9 mouse cellular contexts compared by ENCODE assay signal in genomic region chr17:35513886-35514285, GRCm38 (mm10). TPM values are rescaled to one million over a fixed set of nuclear protein-coding genes. Genes with fewer than 3 reads are reported as not detected.
DNase-seq lines count a peak whose midpoint lies in the region; ATAC-seq and TF ChIP-seq lines count a peak whose summit lies in the region.
"Had no signal": no experiment of that assay in that cellular context is flagged by ENCODE, and none has a peak within 500 bp of the region (broad histone marks: within the 10 kb centered on the region; RNA-seq: fewer than 3 reads in every experiment).

No protein-coding gene starts in this region.

- DNase-seq in hindbrain, embryonic 11.5 days (ENCODE audit: low spot score) = peak; percentile 88
- peak; percentile 67 for DNase-seq in thymus, postnatal 0 days (ENCODE audit: low spot score)

- no peaks in the 10 kb centered on the region for H3K27me3 ChIP-seq in hindbrain, embryonic 11.5 days (ENCODE audit: control insufficient read depth, insufficient read depth, low read length)
- H3K27me3 ChIP-seq in hindbrain, embryonic 16.5 days (replicated peaks; ENCODE audit: control insufficient read depth, insufficient read depth, low read length) = peaks cover 3% of the 10 kb centered on the region; the same call in 1 of the 2 replicates
- no peaks in the 10 kb centered on the region for H3K27me3 ChIP-seq in intestine, postnatal 0 days (replicated peaks; ENCODE audit: control insufficient read depth, insufficient read depth, low read length)
- 0 out of 2 replicates have a peak, but pooled peaks cover 4% of the 10 kb centered on the region for H3K27me3 ChIP-seq in limb, embryonic 15.5 days
- no peaks in the 10 kb centered on the region for H3K27me3 ChIP-seq in neural tube, embryonic 12.5 days (replicated peaks)

- no peaks in the 10 kb centered on the region for H3K9me3 ChIP-seq in hindbrain, embryonic 11.5 days (ENCODE audit: control insufficient read depth, low read length)
- H3K9me3 ChIP-seq in hindbrain, embryonic 16.5 days (ENCODE audit: control insufficient read depth, low read length) = no peaks in the 10 kb centered on the region
- H3K9me3 ChIP-seq in intestine, postnatal 0 days (ENCODE audit: control insufficient read depth) = no peaks in the 10 kb centered on the region
- no peaks in the 10 kb centered on the region for H3K9me3 ChIP-seq in limb, embryonic 15.5 days
- no peaks in the 10 kb centered on the region for H3K9me3 ChIP-seq in neural tube, embryonic 12.5 days

- ATAC-seq in hindbrain, embryonic 11.5 days (ENCODE audit: low FRiP score) = no peak
- ATAC-seq in hindbrain, embryonic 16.5 days = no peak
- 0 out of 2 replicates have a peak, but pooled peaks have one; percentile 23 for ATAC-seq in erythroid progenitor cell, adult 5-6 weeks (replicated peaks; ENCODE audit: low FRiP score, poor library complexity, severe bottlenecking)
- no peak for ATAC-seq in intestine, postnatal 0 days
- no peak for ATAC-seq in limb, embryonic 15.5 days (ENCODE audit: insufficient number of reproducible peaks, low FRiP score, low TSS enrichment, low read depth)
- no peak for ATAC-seq in neural tube, embryonic 12.5 days (ENCODE audit: low FRiP score, low read depth)

- TF ChIP-seq CTCF in bone marrow, adult 2 months (IDR thresholded peaks at IDR 0.05; ENCODE audit: control insufficient read depth, insufficient read depth, low read length) = peak; percentile 63
- TF ChIP-seq CTCF in intestine, postnatal 0 days (IDR thresholded peaks at IDR 0.05; ENCODE audit: low read depth) = peak; percentile 86

- H3K4me2 ChIP-seq in hindbrain, embryonic 11.5 days (replicated peaks; ENCODE audit: low read depth, low read length) = no peak overlapping the region
- no peak overlapping the region for H3K4me2 ChIP-seq in hindbrain, embryonic 16.5 days (ENCODE audit: low read length)
- H3K4me2 ChIP-seq in intestine, postnatal 0 days (replicated peaks; ENCODE audit: low read depth) = no peak overlapping the region
- peak overlapping the region; percentile 85; the same call in 1 of the 2 replicates for H3K4me2 ChIP-seq in limb, embryonic 15.5 days
- peak overlapping the region; percentile 89; the same call in 1 of the 2 replicates for H3K4me2 ChIP-seq in neural tube, embryonic 12.5 days (replicated peaks)

- no peaks in the 10 kb centered on the region for H3K36me3 ChIP-seq in hindbrain, embryonic 11.5 days (ENCODE audit: control insufficient read depth, insufficient read depth, low read length)
- no peaks in the 10 kb centered on the region for H3K36me3 ChIP-seq in hindbrain, embryonic 16.5 days (ENCODE audit: control insufficient read depth, insufficient read depth, low read length)
- 0 out of 2 replicates have a peak, but pooled peaks cover 5% of the 10 kb centered on the region for H3K36me3 ChIP-seq in intestine, postnatal 0 days (ENCODE audit: control insufficient read depth, insufficient read depth)
- peaks cover 15% of the 10 kb centered on the region; the same call in 1 of the 2 replicates for H3K36me3 ChIP-seq in limb, embryonic 15.5 days
- H3K36me3 ChIP-seq in neural tube, embryonic 12.5 days = no peaks in the 10 kb centered on the region

- WGBS in hindbrain, embryonic 11.5 days = 14% methylated on average over 2 of the region's 2 CpGs
- WGBS in hindbrain, embryonic 16.5 days = 15% methylated on average over 2 of the region's 2 CpGs
- whole genome bisulfite sequencing in bone marrow, adult 2 months = 8% methylated on average over 2 of the region's 2 CpGs
- 20% methylated on average over 2 of the region's 2 CpGs for WGBS in intestine, postnatal 0 days
- 26% methylated on average over 2 of the region's 2 CpGs for WGBS in limb, embryonic 15.5 days
- 17% methylated on average over 2 of the region's 2 CpGs for WGBS in neural tube, embryonic 12.5 days

- TF ChIP-seq POLR2A in bone marrow, adult 2 months (IDR thresholded peaks at IDR 0.05; ENCODE audit: borderline replicate concordance, control insufficient read depth, low read depth, low read length) = no peak

- no peak overlapping the region for H3K9ac ChIP-seq in hindbrain, embryonic 11.5 days (ENCODE audit: low read depth, low read length)
- H3K9ac ChIP-seq in hindbrain, embryonic 16.5 days (ENCODE audit: low read depth, low read length) = no peak overlapping the region
- no peak overlapping the region for H3K9ac ChIP-seq in intestine, postnatal 0 days (ENCODE audit: low read depth, low read length)
- no peak overlapping the region for H3K9ac ChIP-seq in limb, embryonic 15.5 days
- no peak overlapping the region for H3K9ac ChIP-seq in neural tube, embryonic 12.5 days

- no peak overlapping the region for H3K4me3 ChIP-seq in hindbrain, embryonic 11.5 days (ENCODE audit: low read depth, low read length)
- no peak overlapping the region for H3K4me3 ChIP-seq in hindbrain, embryonic 16.5 days (ENCODE audit: low read length)
- no peak overlapping the region for H3K4me3 ChIP-seq in bone marrow, adult 2 months (replicated peaks; ENCODE audit: control insufficient read depth, low read depth, low read length)
- no peak overlapping the region for H3K4me3 ChIP-seq in intestine, postnatal 0 days (ENCODE audit: low read depth, low read length)
- H3K4me3 ChIP-seq in limb, embryonic 15.5 days = no peak overlapping the region
- H3K4me3 ChIP-seq in neural tube, embryonic 12.5 days = no peak overlapping the region

- peaks cover 3% of the 10 kb centered on the region for H3K4me1 ChIP-seq in hindbrain, embryonic 11.5 days (replicated peaks; ENCODE audit: control insufficient read depth, insufficient read depth, low read length)
- peaks cover 16% of the 10 kb centered on the region for H3K4me1 ChIP-seq in hindbrain, embryonic 16.5 days (ENCODE audit: control insufficient read depth, insufficient read depth, low read depth, low read length)
- no peaks in the 10 kb centered on the region for H3K4me1 ChIP-seq in bone marrow, adult 2 months (ENCODE audit: control insufficient read depth, insufficient read depth, low read length)
- H3K4me1 ChIP-seq in intestine, postnatal 0 days (replicated peaks; ENCODE audit: control insufficient read depth, insufficient read depth, low read length) = no peaks in the 10 kb centered on the region; the same call in none of the 2 replicates
- peaks cover 44% of the 10 kb centered on the region for H3K4me1 ChIP-seq in limb, embryonic 15.5 days
- H3K4me1 ChIP-seq in neural tube, embryonic 12.5 days = peaks cover 36% of the 10 kb centered on the region

- H3K27ac ChIP-seq in hindbrain, embryonic 11.5 days (ENCODE audit: low read depth, low read length) = no peak overlapping the region
- H3K27ac ChIP-seq in hindbrain, embryonic 16.5 days (ENCODE audit: low read depth, low read length) = no peak overlapping the region
- H3K27ac ChIP-seq in bone marrow, adult 2 months (ENCODE audit: control insufficient read depth, insufficient read depth, low read depth, low read length, poor library complexity) = no peak overlapping the region
- H3K27ac ChIP-seq in intestine, postnatal 0 days (ENCODE audit: low read depth, low read length) = no peak overlapping the region
- H3K27ac ChIP-seq in limb, embryonic 15.5 days = no peak overlapping the region
- H3K27ac ChIP-seq in neural tube, embryonic 12.5 days = no peak overlapping the region

RNA-seq across cellular contexts. Expression of gene Tcf19, which starts 2.7 kb away (rescaled TPM):
- 49.4 and 50.8 TPM in 2 replicates for polyA plus RNA-seq in hindbrain, embryonic 11.5 days (2014; fragmentation: Nextera tagmentation; extraction: Ambion mirVana)
- 16.4 and 21.2 TPM in 2 replicates for polyA plus RNA-seq in hindbrain, embryonic 16.5 days (2015; fragmentation: Nextera tagmentation; extraction: Ambion mirVana)
- 28.7 and 41.7 TPM in 2 replicates for polyA plus RNA-seq in bone marrow, adult 2 months (2011; ENCODE audit: insufficient read depth, insufficient read length, low replicate concordance, missing spikeins)
- 103 and 129 TPM in 2 replicates for total RNA-seq in erythroid progenitor cell, adult 5-6 weeks (2015; ENCODE audit: low replicate concordance)
- total RNA-seq in erythroid progenitor cell, adult 5-6 weeks (2017; ENCODE audit: low replicate concordance) = 49.4 and 49.9 TPM in 2 replicates
- polyA plus RNA-seq in intestine, postnatal 0 days (2015; fragmentation: Nextera tagmentation; extraction: Ambion mirVana) = 23.0 and 24.2 TPM in 2 replicates
- polyA plus RNA-seq in limb, embryonic 15.5 days (2015; fragmentation: Nextera tagmentation; extraction: Ambion mirVana) = 88.0 and 97.6 TPM in 2 replicates
- 34.1 and 35.1 TPM in 2 replicates for polyA plus RNA-seq in neural tube, embryonic 12.5 days (2016; fragmentation: Nextera tagmentation; extraction: Ambion mirVana)
- polyA plus RNA-seq in thymus, postnatal 0 days (2015; fragmentation: Nextera tagmentation; extraction: Ambion mirVana) = 75.9 and 80.4 TPM in 2 replicates

RNA-seq across cellular contexts. Expression of gene Cchcr1, which starts 3.0 kb away (rescaled TPM):
- 8.3 and 8.9 TPM in 2 replicates for polyA plus RNA-seq in hindbrain, embryonic 11.5 days (2014; fragmentation: Nextera tagmentation; extraction: Ambion mirVana)
- polyA plus RNA-seq in hindbrain, embryonic 16.5 days (2015; fragmentation: Nextera tagmentation; extraction: Ambion mirVana) = 5.8 and 6.3 TPM in 2 replicates
- polyA plus RNA-seq in bone marrow, adult 2 months (2011; ENCODE audit: insufficient read depth, insufficient read length, low replicate concordance, missing spikeins) = 15.7 and 31.8 TPM in 2 replicates
- total RNA-seq in erythroid progenitor cell, adult 5-6 weeks (2015; ENCODE audit: low replicate concordance) = 32.7 and 49.4 TPM in 2 replicates
- total RNA-seq in erythroid progenitor cell, adult 5-6 weeks (2017; ENCODE audit: low replicate concordance) = 48.4 and 83.3 TPM in 2 replicates
- polyA plus RNA-seq in intestine, postnatal 0 days (2015; fragmentation: Nextera tagmentation; extraction: Ambion mirVana) = 4.8 and 5.0 TPM in 2 replicates
- 18.0 and 18.1 TPM in 2 replicates for polyA plus RNA-seq in limb, embryonic 15.5 days (2015; fragmentation: Nextera tagmentation; extraction: Ambion mirVana)
- polyA plus RNA-seq in neural tube, embryonic 12.5 days (2016; fragmentation: Nextera tagmentation; extraction: Ambion mirVana) = 12.9 and 13.1 TPM in 2 replicates
- 8.7 and 9.8 TPM in 2 replicates for polyA plus RNA-seq in thymus, postnatal 0 days (2015; fragmentation: Nextera tagmentation; extraction: Ambion mirVana)

RNA-seq across cellular contexts. Expression of gene Pou5f1, which starts 8.1 kb away (rescaled TPM):
- not detected in 2 replicates for polyA plus RNA-seq in hindbrain, embryonic 11.5 days (2014; fragmentation: Nextera tagmentation; extraction: Ambion mirVana)
- not detected in 2 replicates for polyA plus RNA-seq in hindbrain, embryonic 16.5 days (2015; fragmentation: Nextera tagmentation; extraction: Ambion mirVana)
- 102 TPM in 1 of 2 replicates, not detected in the other for polyA plus RNA-seq in bone marrow, adult 2 months (2011; ENCODE audit: insufficient read depth, insufficient read length, low replicate concordance, missing spikeins)
- 1.4 TPM in 1 of 2 replicates, not detected in the other for total RNA-seq in erythroid progenitor cell, adult 5-6 weeks (2015; ENCODE audit: low replicate concordance)
- total RNA-seq in erythroid progenitor cell, adult 5-6 weeks (2017; ENCODE audit: low replicate concordance) = 0.26 TPM in 1 of 2 replicates, not detected in the other
- not detected in 2 replicates for polyA plus RNA-seq in intestine, postnatal 0 days (2015; fragmentation: Nextera tagmentation; extraction: Ambion mirVana)
- polyA plus RNA-seq in limb, embryonic 15.5 days (2015; fragmentation: Nextera tagmentation; extraction: Ambion mirVana) = not detected in 2 replicates
- polyA plus RNA-seq in neural tube, embryonic 12.5 days (2016; fragmentation: Nextera tagmentation; extraction: Ambion mirVana) = not detected in 2 replicates
- polyA plus RNA-seq in thymus, postnatal 0 days (2015; fragmentation: Nextera tagmentation; extraction: Ambion mirVana) = 0.44 and 0.62 TPM in 2 replicates
- total RNA-seq: common myeloid progenitor, adult 5-6 weeks had no signal

RNA-seq across cellular contexts. Expression of gene Psors1c2, which starts 19.1 kb away (rescaled TPM):
- polyA plus RNA-seq in hindbrain, embryonic 11.5 days (2014; fragmentation: Nextera tagmentation; extraction: Ambion mirVana) = 0.67 and 0.97 TPM in 2 replicates
- polyA plus RNA-seq in hindbrain, embryonic 16.5 days (2015; fragmentation: Nextera tagmentation; extraction: Ambion mirVana) = 0.94 and 1.1 TPM in 2 replicates
- not detected in 2 replicates for polyA plus RNA-seq in bone marrow, adult 2 months (2011; ENCODE audit: insufficient read depth, insufficient read length, low replicate concordance, missing spikeins)
- not detected in 2 replicates for total RNA-seq in erythroid progenitor cell, adult 5-6 weeks (2015; ENCODE audit: low replicate concordance)
- total RNA-seq in erythroid progenitor cell, adult 5-6 weeks (2017; ENCODE audit: low replicate concordance) = not detected in 2 replicates
- not detected in 2 replicates for polyA plus RNA-seq in intestine, postnatal 0 days (2015; fragmentation: Nextera tagmentation; extraction: Ambion mirVana)
- polyA plus RNA-seq in limb, embryonic 15.5 days (2015; fragmentation: Nextera tagmentation; extraction: Ambion mirVana) = 1.3 and 1.8 TPM in 2 replicates
- polyA plus RNA-seq in neural tube, embryonic 12.5 days (2016; fragmentation: Nextera tagmentation; extraction: Ambion mirVana) = 0.91 and 1.4 TPM in 2 replicates
- polyA plus RNA-seq in thymus, postnatal 0 days (2015; fragmentation: Nextera tagmentation; extraction: Ambion mirVana) = 10.2 and 12.7 TPM in 2 replicates
- total RNA-seq: common myeloid progenitor, adult 5-6 weeks had no signal

RNA-seq across cellular contexts. Expression of gene Cdsn, which starts 38.0 kb away (rescaled TPM):
- polyA plus RNA-seq in hindbrain, embryonic 11.5 days (2014; fragmentation: Nextera tagmentation; extraction: Ambion mirVana) = 0.06 and 0.20 TPM in 2 replicates
- 0.19 and 0.28 TPM in 2 replicates for polyA plus RNA-seq in hindbrain, embryonic 16.5 days (2015; fragmentation: Nextera tagmentation; extraction: Ambion mirVana)
- polyA plus RNA-seq in bone marrow, adult 2 months (2011; ENCODE audit: insufficient read depth, insufficient read length, low replicate concordance, missing spikeins) = not detected in 2 replicates
- not detected in 2 replicates for total RNA-seq in erythroid progenitor cell, adult 5-6 weeks (2015; ENCODE audit: low replicate concordance)
- total RNA-seq in erythroid progenitor cell, adult 5-6 weeks (2017; ENCODE audit: low replicate concordance) = not detected in 2 replicates
- 0.22 and 0.40 TPM in 2 replicates for polyA plus RNA-seq in intestine, postnatal 0 days (2015; fragmentation: Nextera tagmentation; extraction: Ambion mirVana)
- 2.0 and 4.8 TPM in 2 replicates for polyA plus RNA-seq in limb, embryonic 15.5 days (2015; fragmentation: Nextera tagmentation; extraction: Ambion mirVana)
- not detected in 2 replicates for polyA plus RNA-seq in neural tube, embryonic 12.5 days (2016; fragmentation: Nextera tagmentation; extraction: Ambion mirVana)
- 0.22 and 0.28 TPM in 2 replicates for polyA plus RNA-seq in thymus, postnatal 0 days (2015; fragmentation: Nextera tagmentation; extraction: Ambion mirVana)
- total RNA-seq: common myeloid progenitor, adult 5-6 weeks had no signal

Comparison
In these comparisons a context has a peak if more than half of its experiments do, and no peak if none do; other contexts are left out.
1. H3K4me2 ChIP-seq: peak in limb, embryonic 15.5 days (single experiment) and neural tube, embryonic 12.5 days (single experiment); none in hindbrain, embryonic 11.5 days (single experiment), hindbrain, embryonic 16.5 days (single experiment) and intestine, postnatal 0 days (single experiment).